Mouse (Mus musculus): ENCODE measurements around the gene Zfp865. TPM values are rescaled to one million over a fixed set of nuclear protein-coding genes. Genes with fewer than 3 reads are reported as not detected.
"Not testable (repeated sequence)": the region's sequence is repeated elsewhere in the genome, so short reads cannot be mapped to it uniquely, and the experiment has no call there.

The Zfp865 gene
- polyA plus RNA-seq, 1 experiment from 2014 or later = 8.2 TPM

- no peak overlapping the region for H3K4me2 ChIP-seq (replicated peaks)
- no peak overlapping the region for H3K4me3 ChIP-seq
- peaks cover 15% of the 10 kb centered on the region for H3K36me3 ChIP-seq
- no peak overlapping the region for H3K27ac ChIP-seq
- 91% methylated on average over 16 of the region's 16 CpGs for WGBS
- H3K4me1 ChIP-seq = peaks cover 16% of the 10 kb centered on the region
- ATAC-seq (ENCODE audit: insufficient number of reproducible peaks, insufficient read depth, low FRiP score, low TSS enrichment) = no peak
- H3K9me3 ChIP-seq = no peaks in the 10 kb centered on the region
- H3K27me3 ChIP-seq = no peaks in the 10 kb centered on the region
- no peak overlapping the region for H3K9ac ChIP-seq
These were observed 2.8 kb upstream of the Zfp865 start for GRCm38 (mm10) chr7:5017352-5017751.

GRCm38 (mm10) chr7:5017931-5018330, 2.2 kb upstream of the Zfp865 start:
- H3K27me3 ChIP-seq = no peaks in the 10 kb centered on the region
- no peak overlapping the region for H3K4me2 ChIP-seq (replicated peaks)
- H3K36me3 ChIP-seq = peaks cover 14% of the 10 kb centered on the region
- no peak overlapping the region for H3K9ac ChIP-seq
- WGBS = 95% methylated on average over 21 of the region's 21 CpGs
- no peaks in the 10 kb centered on the region for H3K9me3 ChIP-seq
- H3K27ac ChIP-seq = no peak overlapping the region
- peaks cover 16% of the 10 kb centered on the region for H3K4me1 ChIP-seq
- no peak overlapping the region for H3K4me3 ChIP-seq
- no peak for ATAC-seq (ENCODE audit: insufficient number of reproducible peaks, insufficient read depth, low FRiP score, low TSS enrichment)

- not testable (repeated sequence) for H3K27me3 ChIP-seq; H3K9me3 ChIP-seq; ATAC-seq (ENCODE audit: insufficient number of reproducible peaks, insufficient read depth, low FRiP score, low TSS enrichment)
- H3K4me1 ChIP-seq = peaks cover 11% of the 10 kb centered on the region
- H3K36me3 ChIP-seq = peaks cover 25% of the 10 kb centered on the region
- WGBS = 27% methylated on average over 8 of the region's 8 CpGs
- peak overlapping the region; percentile 98 for H3K27ac ChIP-seq
- peak overlapping the region; percentile 92; the same call in 1 of the 2 replicates for H3K9ac ChIP-seq
- H3K4me3 ChIP-seq = peak overlapping the region; percentile 87
- peak overlapping the region; percentile 82 for H3K4me2 ChIP-seq (replicated peaks)
These were observed 600 bp upstream of the Zfp865 start for GRCm38 (mm10) chr7:5019576-5019975.

- 0% methylated on average over 11 of the region's 15 CpGs for WGBS
- Histone ChIP-seq H3K4me3 (peak overlapping the region; percentile 87), H3K9ac (peak overlapping the region; percentile 92), H3K36me3 (peaks cover 33% of the 10 kb centered on the region), H3K4me1 (peaks cover 11% of the 10 kb centered on the region), H3K27me3 (no peaks in the 10 kb centered on the region), H3K4me2 (replicated peaks) (peak overlapping the region; percentile 82), H3K27ac (peak overlapping the region; percentile 98), H3K9me3 (no peaks in the 10 kb centered on the region)
- peak; percentile 5 for ATAC-seq (ENCODE audit: insufficient number of reproducible peaks, insufficient read depth, low FRiP score, low TSS enrichment)
These were observed 509 bp downstream of the Zfp865 start for GRCm38 (mm10) chr7:5020685-5021084.

GRCm38 (mm10) chr7:5021197-5021596, 1.0 kb downstream of the Zfp865 start:
- Histone ChIP-seq H3K27ac (peak overlapping the region; percentile 98), H3K27me3 (no peaks in the 10 kb centered on the region), H3K4me2 (replicated peaks) (peak overlapping the region; percentile 82), H3K9ac (peak overlapping the region; percentile 92), H3K9me3 (no peaks in the 10 kb centered on the region), H3K4me3 (peak overlapping the region; percentile 87), H3K36me3 (peaks cover 37% of the 10 kb centered on the region), H3K4me1 (peaks cover 7% of the 10 kb centered on the region)
- 49% methylated on average over 5 of the region's 5 CpGs for WGBS
- no peak for ATAC-seq (ENCODE audit: insufficient number of reproducible peaks, insufficient read depth, low FRiP score, low TSS enrichment)

- Histone ChIP-seq H3K9me3 (peaks cover 49% of the 10 kb centered on the region), H3K36me3 (peaks cover 92% of the 10 kb centered on the region), H3K4me2 (replicated peaks) (no peak overlapping the region), H3K4me1 (no peaks in the 10 kb centered on the region), H3K27me3 (no peaks in the 10 kb centered on the region), H3K27ac (no peak overlapping the region), H3K4me3 (no peak overlapping the region), H3K9ac (no peak overlapping the region)
- WGBS = 95% methylated on average over 22 of the region's 22 CpGs
- no peak for ATAC-seq (ENCODE audit: insufficient number of reproducible peaks, insufficient read depth, low FRiP score, low TSS enrichment)
These were observed 9.4 kb downstream of the Zfp865 start for GRCm38 (mm10) chr7:5029543-5029942.

- Histone ChIP-seq H3K27me3 (no peaks in the 10 kb centered on the region), H3K36me3 (peaks cover 92% of the 10 kb centered on the region), H3K9me3 (peaks cover 49% of the 10 kb centered on the region), H3K4me1 (no peaks in the 10 kb centered on the region), H3K4me3 (peak overlapping the region; percentile 5; the same call in 1 of the 2 replicates), H3K27ac (no peak overlapping the region), H3K4me2 (replicated peaks) (no peak overlapping the region), H3K9ac (no peak overlapping the region)
- no peak for ATAC-seq (ENCODE audit: insufficient number of reproducible peaks, insufficient read depth, low FRiP score, low TSS enrichment)
- 92% methylated on average over 21 of the region's 21 CpGs for WGBS
These were observed 9.8 kb downstream of the Zfp865 start for GRCm38 (mm10) chr7:5029946-5030345.

GRCm38 (mm10) chr7:5030554-5031275, 10.5 kb downstream of the Zfp865 start:
- H3K27me3 ChIP-seq = no peaks in the 10 kb centered on the region
- H3K4me2 ChIP-seq (replicated peaks) = no peak overlapping the region
- peak overlapping the region; percentile 5; the same call in 1 of the 2 replicates for H3K4me3 ChIP-seq
- peaks cover 54% of the 10 kb centered on the region for H3K9me3 ChIP-seq
- H3K36me3 ChIP-seq = peaks cover 96% of the 10 kb centered on the region
- no peak overlapping the region for H3K27ac ChIP-seq
- ATAC-seq (ENCODE audit: insufficient number of reproducible peaks, insufficient read depth, low FRiP score, low TSS enrichment) = no peak
- no peak overlapping the region for H3K9ac ChIP-seq
- no peaks in the 10 kb centered on the region for H3K4me1 ChIP-seq
- 86% methylated on average over 63 of the region's 63 CpGs for WGBS

GRCm38 (mm10) chr7:5031496-5031895, 11.3 kb downstream of the Zfp865 start:
- H3K4me3 ChIP-seq = 0 out of 2 replicates have a peak overlapping the region, but pooled peaks have one; percentile 6
- H3K27me3 ChIP-seq = no peaks in the 10 kb centered on the region
- peaks cover 59% of the 10 kb centered on the region for H3K9me3 ChIP-seq
- peaks cover 95% of the 10 kb centered on the region for H3K36me3 ChIP-seq
- 79% methylated on average over 46 of the region's 46 CpGs for WGBS
- no peak overlapping the region for H3K27ac ChIP-seq
- H3K4me1 ChIP-seq = no peaks in the 10 kb centered on the region
- ATAC-seq (ENCODE audit: insufficient number of reproducible peaks, insufficient read depth, low FRiP score, low TSS enrichment) = no peak
- no peak overlapping the region for H3K9ac ChIP-seq
- H3K4me2 ChIP-seq (replicated peaks) = no peak overlapping the region

GRCm38 (mm10) chr7:5033818-5034217, 13.6 kb downstream of the Zfp865 start, which contains the start of gene 4632433K11Rik:
Gene 4632433K11Rik (plus strand): TSS chr7:5034118.
- Histone ChIP-seq H3K4me2 (replicated peaks) (no peak within 1 kb of the TSS), H3K9ac (no peak within 1 kb of the TSS), H3K4me3 (no peak within 1 kb of the TSS), H3K36me3 (peaks cover 79% of the 10 kb centered on the region), H3K9me3 (peaks cover 56% of the 10 kb centered on the region), H3K4me1 (no peaks in the 10 kb centered on the region), H3K27ac (no peak within 1 kb of the TSS), H3K27me3 (no peaks in the 10 kb centered on the region)
- no peak for ATAC-seq (ENCODE audit: insufficient number of reproducible peaks, insufficient read depth, low FRiP score, low TSS enrichment)
- 91% methylated on average over 3 of the region's 3 CpGs for WGBS

- ATAC-seq (ENCODE audit: insufficient number of reproducible peaks, insufficient read depth, low FRiP score, low TSS enrichment) = no peak
- H3K9me3 ChIP-seq = peaks cover 38% of the 10 kb centered on the region
- peaks cover 6% of the 10 kb centered on the region; the same call in 1 of the 2 replicates for H3K4me1 ChIP-seq
- no peak overlapping the region for H3K9ac ChIP-seq
- H3K4me2 ChIP-seq (replicated peaks) = no peak overlapping the region
- WGBS = 94% methylated on average over 17 of the region's 17 CpGs
- H3K4me3 ChIP-seq = no peak overlapping the region
- peaks cover 61% of the 10 kb centered on the region for H3K36me3 ChIP-seq
- H3K27ac ChIP-seq = no peak overlapping the region
- no peaks in the 10 kb centered on the region for H3K27me3 ChIP-seq
These were observed 15.5 kb downstream of the Zfp865 start for GRCm38 (mm10) chr7:5035628-5036027.

- Histone ChIP-seq H3K4me2 (replicated peaks) (no peak overlapping the region), H3K27ac (no peak overlapping the region), H3K9me3 (peaks cover 33% of the 10 kb centered on the region), H3K4me3 (no peak overlapping the region), H3K36me3 (peaks cover 56% of the 10 kb centered on the region), H3K9ac (no peak overlapping the region), H3K27me3 (no peaks in the 10 kb centered on the region), H3K4me1 (peaks cover 6% of the 10 kb centered on the region; the same call in 1 of the 2 replicates)
- no peak for ATAC-seq (ENCODE audit: insufficient number of reproducible peaks, insufficient read depth, low FRiP score, low TSS enrichment)
- WGBS = 92% methylated on average over 9 of the region's 9 CpGs
These were observed 16.0 kb downstream of the Zfp865 start for GRCm38 (mm10) chr7:5036136-5036535.

All from embryonic facial prominence, embryonic 12.5 days (tissue).